Mouse (Mus musculus) bone marrow macrophage, adult 2 months (primary cell): ENCODE measurements around the gene Hp1bp3.

Experiments used
- CTCF ChIP-seq: IDR thresholded peaks from 2 replicates; pipeline ENCODE4 v1.5.1; 2012; ENCODE audit warnings: low read depth, mild to moderate bottlenecking, low read length, moderate library complexity
- POLR2A ChIP-seq: IDR thresholded peaks from 2 replicates; pipeline ENCODE4 v1.6.1; 2012; ENCODE audit warnings: mild to moderate bottlenecking, low read depth, low read length, borderline replicate concordance

DNA sequence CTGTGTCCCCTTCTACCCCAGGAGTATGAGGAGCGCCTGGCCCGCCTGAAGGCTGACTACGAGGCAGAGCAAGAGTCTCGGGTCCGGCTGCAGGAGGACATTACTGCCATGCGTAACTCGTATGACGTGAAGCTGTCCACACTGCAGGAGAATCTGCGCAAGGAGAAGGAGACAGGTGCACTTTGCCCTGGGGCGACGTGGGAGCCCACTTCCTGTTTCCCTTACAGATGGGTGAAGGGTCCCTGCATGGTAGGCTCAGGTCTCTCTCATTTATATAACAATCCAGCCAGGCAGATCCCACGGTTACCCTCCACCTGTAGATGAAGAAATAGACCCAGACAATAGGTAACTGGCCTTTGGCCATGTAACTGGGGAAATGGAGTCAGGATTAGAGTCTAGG, 70.3 kb downstream of the Hp1bp3 start:
- no peak for TF ChIP-seq CTCF
- TF ChIP-seq POLR2A, result no peak
